Mouse (Mus musculus): ENCODE results near the gene Rtp4. TPM values are rescaled to one million over a fixed set of nuclear protein-coding genes. Genes with fewer than 3 reads are reported as not detected.

Rtp4 gene
- 24.9 and 40.5 TPM in 2 replicates for total RNA-seq (2015; ENCODE audit: low replicate concordance)
- total RNA-seq (2017; ENCODE audit: low replicate concordance): 7.9 and 8.9 TPM in 2 replicates

- no peak for ATAC-seq (replicated peaks; ENCODE audit: low FRiP score, poor library complexity, severe bottlenecking)
Measured at GRCm38 (mm10) chr16:23520235-23520871, at the start of gene Rtp4, which contains the start of gene Masp1. Gene Rtp4, plus strand, starts transcription at chr16:23520291. Gene Masp1, minus strand, starts transcription at chr16:23520815.

GRCm38 (mm10) chr16:23471551-23471950 is 48.5 kb upstream of the Rtp4 start:
- ATAC-seq (replicated peaks; ENCODE audit: low FRiP score, poor library complexity, severe bottlenecking): no peak

- no peak for ATAC-seq (replicated peaks; ENCODE audit: low FRiP score, poor library complexity, severe bottlenecking)
Measured at GRCm38 (mm10) chr16:23472046-23472445, 48.0 kb upstream of the Rtp4 start.

- no peak for ATAC-seq (replicated peaks; ENCODE audit: low FRiP score, poor library complexity, severe bottlenecking)
Measured at GRCm38 (mm10) chr16:23475651-23476050, 44.4 kb upstream of the Rtp4 start.

- no peak for ATAC-seq (replicated peaks; ENCODE audit: low FRiP score, poor library complexity, severe bottlenecking)
Measured at GRCm38 (mm10) chr16:23476598-23476997, 43.5 kb upstream of the Rtp4 start.

- no peak for ATAC-seq (replicated peaks; ENCODE audit: low FRiP score, poor library complexity, severe bottlenecking)
Measured at GRCm38 (mm10) chr16:23479872-23480603, 40.1 kb upstream of the Rtp4 start.

GRCm38 (mm10) chr16:23482218-23482617 is 37.9 kb upstream of the Rtp4 start:
- no peak for ATAC-seq (replicated peaks; ENCODE audit: low FRiP score, poor library complexity, severe bottlenecking)

- ATAC-seq (replicated peaks; ENCODE audit: low FRiP score, poor library complexity, severe bottlenecking): no peak
Measured at GRCm38 (mm10) chr16:23482846-23483245, 37.2 kb upstream of the Rtp4 start.

- no peak for ATAC-seq (replicated peaks; ENCODE audit: low FRiP score, poor library complexity, severe bottlenecking)
Measured at GRCm38 (mm10) chr16:23483292-23483691, 36.8 kb upstream of the Rtp4 start.

GRCm38 (mm10) chr16:23492783-23493182 is 27.3 kb upstream of the Rtp4 start:
- no peak for ATAC-seq (replicated peaks; ENCODE audit: low FRiP score, poor library complexity, severe bottlenecking)

GRCm38 (mm10) chr16:23496245-23496924 is 23.7 kb upstream of the Rtp4 start:
- no peak for ATAC-seq (replicated peaks; ENCODE audit: low FRiP score, poor library complexity, severe bottlenecking)

- ATAC-seq (replicated peaks; ENCODE audit: low FRiP score, poor library complexity, severe bottlenecking): no peak
Measured at GRCm38 (mm10) chr16:23497440-23497839, 22.7 kb upstream of the Rtp4 start.

- no peak for ATAC-seq (replicated peaks; ENCODE audit: low FRiP score, poor library complexity, severe bottlenecking)
Measured at GRCm38 (mm10) chr16:23497881-23498280, 22.2 kb upstream of the Rtp4 start.

GRCm38 (mm10) chr16:23498691-23499131 is 21.4 kb upstream of the Rtp4 start:
- ATAC-seq (replicated peaks; ENCODE audit: low FRiP score, poor library complexity, severe bottlenecking): no peak

- no peak for ATAC-seq (replicated peaks; ENCODE audit: low FRiP score, poor library complexity, severe bottlenecking)
Measured at GRCm38 (mm10) chr16:23500558-23500957, 19.5 kb upstream of the Rtp4 start.

- ATAC-seq (replicated peaks; ENCODE audit: low FRiP score, poor library complexity, severe bottlenecking): no peak
Measured at GRCm38 (mm10) chr16:23501288-23501687, 18.8 kb upstream of the Rtp4 start.

GRCm38 (mm10) chr16:23502478-23502877 is 17.6 kb upstream of the Rtp4 start:
- ATAC-seq (replicated peaks; ENCODE audit: low FRiP score, poor library complexity, severe bottlenecking): no peak

- ATAC-seq (replicated peaks; ENCODE audit: low FRiP score, poor library complexity, severe bottlenecking): no peak
Measured at GRCm38 (mm10) chr16:23503351-23503750, 16.7 kb upstream of the Rtp4 start.

- no peak for ATAC-seq (replicated peaks; ENCODE audit: low FRiP score, poor library complexity, severe bottlenecking)
Measured at GRCm38 (mm10) chr16:23504320-23504744, 15.8 kb upstream of the Rtp4 start.

- no peak for ATAC-seq (replicated peaks; ENCODE audit: low FRiP score, poor library complexity, severe bottlenecking)
Measured at GRCm38 (mm10) chr16:23505904-23506687, 14.0 kb upstream of the Rtp4 start.
